Mouse (Mus musculus) forebrain, embryonic 14.5 days (tissue): Measurements from ENCODE around the gene Adk. TPM values are rescaled to one million over a fixed set of nuclear protein-coding genes. Genes with fewer than 3 reads are reported as not detected.

ENCODE experiments used
- ATAC-seq: fragments of 200-750 bp; cut with Nextera tagmentation; 2 replicates; pipeline ENCODE4 v1.8.0; 2017; ENCODE audit warnings: mild to moderate bottlenecking, moderate library complexity
- DNase-seq: peaks from one replicate; pipeline ENCODE4 v3.0.0-alpha.2; 2015; ENCODE audit warnings: low spot score
- H3K27ac ChIP-seq: fragments of 300-500 bp; sonication (generic); 2 replicates; pipeline ENCODE4 v1.5.1; 2014; ENCODE audit warnings: low read depth, mild to moderate bottlenecking, control low read depth, low read length, moderate library complexity
- H3K27me3 ChIP-seq: fragments of 300-500 bp; sonication (generic); replicated peaks from 2 replicates; pipeline ENCODE4 v1.6.1; 2014; ENCODE audit warnings: low read length, control low read depth, mixed read lengths; ENCODE audit not compliant: control insufficient read depth, insufficient read depth
- H3K36me3 ChIP-seq: fragments of 300-500 bp; sonication (generic); 2 replicates; pipeline ENCODE4 v1.6.1; 2014; ENCODE audit warnings: low read length, control low read depth; ENCODE audit not compliant: control insufficient read depth, insufficient read depth
- H3K4me1 ChIP-seq: fragments of 300-500 bp; sonication (generic); 2 replicates; pipeline ENCODE4 v1.6.1; 2014; ENCODE audit warnings: antibody characterized with exemption, low read length, control low read depth; ENCODE audit not compliant: control insufficient read depth, insufficient read depth
- H3K4me2 ChIP-seq: fragments of 300-500 bp; sonication (generic); 2 replicates; pipeline ENCODE4 v1.6.1; 2014; ENCODE audit warnings: mild to moderate bottlenecking, control low read depth, low read length
- H3K4me3 ChIP-seq: fragments of 300-500 bp; sonication (generic); 2 replicates; pipeline ENCODE4 v1.5.1; 2014; ENCODE audit warnings: low read depth, low read length, control low read depth
- H3K9ac ChIP-seq: fragments of 300-500 bp; sonication (generic); 2 replicates; pipeline ENCODE4 v1.6.1; 2014; ENCODE audit warnings: mild to moderate bottlenecking, low read length, control low read depth, moderate library complexity
- H3K9me3 ChIP-seq: fragments of 300-500 bp; sonication (generic); replicated peaks from 2 replicates; pipeline ENCODE4 v1.6.1; 2016; ENCODE audit warnings: low read length, control low read depth, mixed read lengths; ENCODE audit not compliant: control insufficient read depth
- WGBS: fragments of 180-500 bp; shearing (Covaris S2); extraction: QIAGEN DNeasy Blood & Tissue Kit; methylation state at CpG from one replicate; pipeline ENCODE4 v1.1.7; 2014; 5-methylcytosine and 5-hydroxymethylcytosine counted together
- polyA plus RNA-seq: library from polyadenylated mRNA; unstranded; fragments of >200 nt; fragmentation: Nextera tagmentation; extraction: Ambion mirVana; gene quantifications from 2 replicates; pipeline ENCODE4 v1.2.1, GENCODE M21; 2014

The Adk gene
- polyA plus RNA-seq, 1 experiment from 2014 or later: 79.9 TPM

DNA sequence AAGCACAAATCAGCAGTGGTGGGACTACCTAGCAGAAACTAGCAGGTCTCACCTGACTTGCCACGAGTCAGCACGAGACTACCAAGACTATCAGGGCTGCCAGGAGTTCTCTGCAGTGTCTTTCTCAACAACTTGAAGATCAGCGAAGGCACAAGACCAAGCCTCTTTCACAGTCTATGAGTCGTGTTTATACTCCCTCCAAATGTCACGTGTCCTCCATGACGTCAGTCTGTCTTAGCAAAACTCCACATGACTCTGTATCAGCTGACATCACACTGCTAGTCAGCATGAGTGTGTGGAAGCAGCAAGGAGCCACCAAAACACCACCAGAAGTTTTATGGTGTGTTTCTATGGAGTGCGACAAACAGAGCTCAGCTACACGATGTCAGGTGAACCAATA lies 215.9 kb downstream of the Adk start:
- H3K36me3 ChIP-seq: no peaks in the 10 kb centered on the region
- DNase-seq: no peak
- ATAC-seq: no peak
- H3K9ac ChIP-seq: no peak overlapping the region
- no peak overlapping the region for H3K27ac ChIP-seq
- 91% methylated on average over 8 of the region's 8 CpGs for WGBS
- H3K4me3 ChIP-seq: no peak overlapping the region
- no peaks in the 10 kb centered on the region for H3K4me1 ChIP-seq
- no peak overlapping the region for H3K4me2 ChIP-seq
- no peaks in the 10 kb centered on the region for H3K9me3 ChIP-seq
- no peaks in the 10 kb centered on the region for H3K27me3 ChIP-seq

DNA sequence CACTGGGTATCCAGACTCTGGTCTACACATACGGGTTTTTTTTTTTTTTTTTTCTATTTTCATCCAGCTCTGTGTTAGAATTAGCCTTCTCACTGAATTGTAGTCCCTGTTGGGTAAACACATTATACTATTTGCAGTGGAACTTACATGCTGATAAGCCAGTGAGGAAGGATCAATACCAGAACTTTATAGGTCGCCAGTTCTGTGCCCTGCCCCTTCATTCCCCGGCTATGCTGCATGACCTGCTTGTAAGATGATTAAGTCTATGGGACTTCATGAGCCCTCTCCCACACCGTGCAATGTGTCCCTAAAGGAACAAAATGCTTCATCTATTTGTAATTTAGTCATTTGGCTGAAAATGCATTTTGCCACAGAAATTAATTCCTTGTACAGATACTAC lies 219.1 kb downstream of the Adk start:
- Histone ChIP-seq H3K9ac (no peak overlapping the region), H3K27me3 (no peaks in the 10 kb centered on the region), H3K4me3 (no peak overlapping the region), H3K27ac (no peak overlapping the region), H3K4me2 (no peak overlapping the region), H3K36me3 (no peaks in the 10 kb centered on the region), H3K4me1 (no peaks in the 10 kb centered on the region), H3K9me3 (no peaks in the 10 kb centered on the region)
- WGBS: 59% methylated on average over 4 of the region's 4 CpGs
- ATAC-seq (no peak), DNase-seq (no peak)

DNA sequence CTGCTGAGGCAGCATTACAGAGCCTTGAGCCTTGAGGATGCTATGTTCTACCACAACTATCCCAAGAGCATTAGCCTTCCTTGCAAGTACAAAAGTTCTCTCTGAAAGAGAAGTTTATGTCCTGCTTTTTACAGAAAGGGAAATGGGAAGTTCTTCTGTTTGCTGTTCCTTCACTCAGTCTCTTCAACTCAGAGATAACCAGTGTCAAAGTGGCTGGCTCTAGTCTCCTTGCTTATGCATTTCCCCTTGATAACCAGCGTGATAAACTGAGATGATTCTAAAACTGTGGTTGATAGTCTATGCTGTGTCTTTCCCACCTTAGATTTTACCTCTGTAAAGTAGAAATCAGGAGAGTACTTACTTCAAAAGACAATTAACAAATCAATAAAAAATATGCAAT lies 223.4 kb downstream of the Adk start:
- H3K9me3 ChIP-seq: no peaks in the 10 kb centered on the region
- no peak overlapping the region for H3K27ac ChIP-seq
- no peaks in the 10 kb centered on the region for H3K4me1 ChIP-seq
- H3K36me3 ChIP-seq: no peaks in the 10 kb centered on the region
- no peaks in the 10 kb centered on the region for H3K27me3 ChIP-seq
- no peak overlapping the region for H3K4me2 ChIP-seq
- WGBS: 90% methylated on average over 1 of the region's 1 CpGs
- ATAC-seq: no peak
- no peak overlapping the region for H3K4me3 ChIP-seq
- no peak for DNase-seq
- no peak overlapping the region for H3K9ac ChIP-seq

DNA sequence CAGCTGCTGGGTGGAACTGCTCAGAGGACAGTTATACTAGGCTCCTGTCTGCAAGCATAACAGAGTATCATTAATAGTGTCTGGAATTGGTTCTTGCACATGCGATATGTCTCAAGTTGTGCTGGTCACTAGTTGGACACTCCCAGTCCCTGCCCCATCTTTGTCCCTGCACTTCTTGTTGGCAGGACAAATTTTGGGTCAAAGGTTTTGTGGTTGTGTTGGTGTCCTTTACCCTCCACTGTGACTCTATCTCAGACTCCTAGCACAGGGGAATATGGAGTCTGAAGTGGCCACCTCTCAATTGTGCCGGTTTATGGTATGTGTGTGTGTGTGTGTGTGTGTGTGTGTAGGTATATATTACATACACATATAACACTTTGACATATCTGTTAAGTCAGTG lies 225.9 kb downstream of the Adk start:
- no peaks in the 10 kb centered on the region for H3K27me3 ChIP-seq
- H3K9ac ChIP-seq: no peak overlapping the region
- H3K9me3 ChIP-seq: no peaks in the 10 kb centered on the region
- no peak for DNase-seq
- H3K27ac ChIP-seq: no peak overlapping the region
- no peaks in the 10 kb centered on the region for H3K36me3 ChIP-seq
- no peak overlapping the region for H3K4me2 ChIP-seq
- peaks cover 7% of the 10 kb centered on the region; the same call in 1 of the 2 replicates for H3K4me1 ChIP-seq
- ATAC-seq: no peak
- WGBS: 100% methylated on average over 2 of the region's 2 CpGs
- no peak overlapping the region for H3K4me3 ChIP-seq

DNA sequence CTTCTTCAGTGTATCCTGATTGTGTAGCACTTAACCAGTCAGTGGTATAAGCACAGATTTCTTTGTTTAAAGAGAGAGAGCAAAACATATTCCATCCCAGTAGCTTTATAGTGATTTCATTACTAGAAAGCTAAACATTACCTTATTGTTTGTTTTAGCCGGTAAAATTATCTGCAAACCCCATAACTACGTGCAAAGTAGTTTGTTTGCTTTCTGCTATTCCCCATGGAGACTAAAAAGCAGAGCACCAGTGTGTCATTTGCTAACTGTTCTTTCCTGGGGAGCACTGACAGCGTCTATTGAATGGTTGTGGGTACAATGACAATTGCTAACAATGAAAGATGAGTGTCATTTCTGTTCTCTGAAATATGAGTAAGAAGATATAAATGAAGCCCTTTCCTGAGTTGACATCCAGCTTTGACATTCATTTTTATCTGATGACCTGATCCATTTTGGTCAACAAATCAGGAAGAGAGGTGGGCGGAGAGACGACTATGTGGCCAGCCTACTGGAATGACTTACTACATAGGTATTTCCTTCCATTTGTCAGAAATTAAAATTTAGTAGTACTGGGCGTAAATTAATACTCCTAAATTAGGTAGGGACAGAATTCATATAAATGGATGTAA lies 226.6 kb downstream of the Adk start:
- Histone ChIP-seq H3K36me3 (no peaks in the 10 kb centered on the region), H3K4me1 (peaks cover 15% of the 10 kb centered on the region), H3K27ac (no peak overlapping the region), H3K4me2 (no peak overlapping the region), H3K4me3 (no peak overlapping the region), H3K9me3 (no peaks in the 10 kb centered on the region), H3K27me3 (no peaks in the 10 kb centered on the region), H3K9ac (no peak overlapping the region)
- DNase-seq: no peak
- ATAC-seq: no peak
- WGBS: 79% methylated on average over 6 of the region's 6 CpGs

DNA sequence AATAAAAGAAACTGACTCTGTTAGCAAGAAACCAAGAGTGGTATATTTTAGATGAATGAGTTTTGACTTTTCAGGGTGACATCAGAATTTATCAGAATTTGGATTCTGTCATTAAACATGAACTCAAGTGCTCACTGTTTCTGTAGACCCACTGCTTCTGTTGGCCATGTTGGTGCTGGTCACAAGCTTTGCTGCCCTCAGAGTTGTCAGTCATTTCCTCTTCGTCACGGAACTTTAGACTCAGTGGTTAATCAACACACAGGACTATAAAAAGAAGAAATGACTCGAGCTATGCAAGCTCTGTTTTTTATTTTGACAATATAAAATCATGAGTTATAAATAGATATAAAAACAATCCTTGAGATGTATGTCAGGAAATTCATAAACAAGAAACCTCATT lies 228.1 kb downstream of the Adk start:
- Histone ChIP-seq H3K27me3 (no peaks in the 10 kb centered on the region), H3K4me3 (no peak overlapping the region), H3K27ac (no peak overlapping the region), H3K9me3 (no peaks in the 10 kb centered on the region), H3K36me3 (no peaks in the 10 kb centered on the region), H3K4me2 (no peak overlapping the region), H3K4me1 (peaks cover 25% of the 10 kb centered on the region), H3K9ac (no peak overlapping the region)
- no peak for DNase-seq
- no peak for ATAC-seq
- whole genome bisulfite sequencing: 62% methylated on average over 3 of the region's 3 CpGs

DNA sequence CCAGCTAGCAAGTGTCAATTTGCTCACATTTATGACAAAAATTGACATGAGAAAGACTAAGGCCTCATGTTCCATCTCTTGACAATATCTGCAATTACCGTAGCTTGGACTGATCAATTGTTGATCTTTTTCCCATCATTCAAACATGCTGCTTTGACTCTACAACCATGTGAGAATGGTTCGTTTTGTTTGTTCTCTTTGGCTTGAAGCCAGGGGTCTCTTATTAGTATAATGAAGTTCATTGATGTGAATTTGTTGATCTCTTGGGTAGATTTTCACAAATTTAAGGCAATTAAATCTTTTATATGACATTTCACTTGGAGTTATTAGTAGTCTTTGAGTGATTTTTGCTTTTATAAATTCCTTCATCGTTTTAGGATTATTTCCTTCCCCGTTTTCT lies 229.1 kb downstream of the Adk start:
- H3K4me3 ChIP-seq: no peak overlapping the region
- 17% methylated on average over 4 of the region's 4 CpGs for WGBS

DNA sequence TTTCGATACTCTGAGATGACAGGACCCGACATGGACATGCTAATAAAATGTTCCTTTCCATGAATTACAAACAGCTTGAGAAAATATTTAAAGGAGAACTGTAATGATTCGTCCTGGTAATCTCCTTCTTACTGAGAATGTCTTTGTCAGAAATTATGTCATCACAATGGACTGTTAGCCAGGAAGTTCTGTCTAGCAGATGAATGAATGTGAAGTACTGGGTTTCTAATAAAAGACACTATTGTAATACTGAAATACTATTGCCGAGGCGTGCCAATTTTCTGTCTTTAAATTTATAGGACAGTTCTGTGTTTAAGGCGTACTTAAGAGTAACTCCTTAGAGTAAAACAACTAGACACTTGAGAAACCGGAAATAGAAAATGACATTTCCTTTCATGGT lies 231.7 kb downstream of the Adk start:
- no peak overlapping the region for H3K9ac ChIP-seq
- peak overlapping the region; percentile 15 for H3K27ac ChIP-seq
- WGBS: 21% methylated on average over 7 of the region's 7 CpGs
- DNase-seq (peak; percentile 42), ATAC-seq (no peak)
- H3K4me3 ChIP-seq: no peak overlapping the region
- no peaks in the 10 kb centered on the region for H3K36me3 ChIP-seq
- H3K4me2 ChIP-seq: no peak overlapping the region
- no peaks in the 10 kb centered on the region for H3K9me3 ChIP-seq
- no peaks in the 10 kb centered on the region for H3K27me3 ChIP-seq
- peaks cover 33% of the 10 kb centered on the region for H3K4me1 ChIP-seq

More for the DNA sequence above, 229.1 kb downstream of the Adk start:
- Histone ChIP-seq H3K4me1 (peaks cover 33% of the 10 kb centered on the region), H3K36me3 (no peaks in the 10 kb centered on the region), H3K4me2 (no peak overlapping the region), H3K9me3 (no peaks in the 10 kb centered on the region), H3K27ac (no peak overlapping the region), H3K27me3 (no peaks in the 10 kb centered on the region), H3K9ac (no peak overlapping the region)
- peak; percentile 81 for DNase-seq
- ATAC-seq: no peak

DNA sequence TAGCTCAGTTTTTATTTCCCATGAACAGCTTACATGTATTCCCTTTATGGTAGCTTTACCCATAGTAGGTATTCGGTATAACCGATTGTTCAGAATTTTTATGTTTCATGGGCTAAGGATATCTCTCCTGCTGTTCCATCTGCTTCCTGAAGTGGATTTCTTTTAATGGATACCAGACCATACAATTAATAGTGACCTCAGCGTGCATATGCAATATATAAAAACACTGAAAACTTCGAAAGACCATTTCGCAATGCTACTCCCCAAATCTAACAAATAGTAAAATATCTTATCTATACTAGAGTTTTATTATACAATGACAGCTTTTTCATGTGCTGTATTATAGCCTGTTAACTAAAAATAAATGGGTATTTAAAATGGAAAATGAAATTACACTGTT lies 232.5 kb downstream of the Adk start:
- Histone ChIP-seq H3K9ac (no peak overlapping the region), H3K27me3 (no peaks in the 10 kb centered on the region), H3K4me1 (peaks cover 33% of the 10 kb centered on the region), H3K36me3 (no peaks in the 10 kb centered on the region), H3K9me3 (no peaks in the 10 kb centered on the region), H3K27ac (0 out of 2 replicates have a peak overlapping the region, but pooled peaks have one; percentile 15), H3K4me3 (no peak overlapping the region), H3K4me2 (no peak overlapping the region)
- DNase-seq (no peak), ATAC-seq (0 out of 2 replicates have a peak, but pooled peaks have one; percentile 11)
- WGBS: 84% methylated on average over 5 of the region's 5 CpGs
